Mouse (Mus musculus): ENCODE results near the gene Gm9821. TPM values are rescaled to one million over a fixed set of nuclear protein-coding genes. Genes with fewer than 3 reads are reported as not detected.

Gm9821 gene
- polyA plus RNA-seq, 1 experiment from 2014 or later: 0.37 TPM

DNA sequence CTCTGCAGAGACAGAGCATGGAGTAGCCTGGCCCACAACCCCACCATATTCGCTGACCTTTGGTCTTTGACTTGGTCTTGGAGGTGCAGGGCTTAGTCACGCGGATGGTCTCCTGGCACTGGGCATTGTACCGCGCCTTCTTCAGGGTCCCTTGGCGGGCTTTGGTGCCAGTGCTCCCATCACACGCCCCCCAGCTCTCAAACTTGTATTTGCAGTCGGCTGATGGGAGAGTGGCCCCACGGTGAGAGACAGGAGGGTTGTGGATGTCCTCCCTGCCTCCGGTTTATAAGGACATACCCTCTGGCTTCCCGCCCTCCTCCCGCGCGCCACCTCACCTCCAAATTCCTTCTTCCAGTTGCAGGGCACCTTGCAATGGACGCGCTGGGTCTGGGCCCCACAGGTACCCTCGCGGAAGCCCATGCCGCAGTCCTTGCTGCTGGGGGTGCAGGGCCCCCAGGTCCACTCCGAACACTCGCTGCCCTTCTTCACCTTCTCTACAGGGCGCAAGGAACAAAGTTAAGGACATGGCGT is 14.7 kb upstream of the Gm9821 start:
- peak; percentile 64 for DNase-seq (ENCODE audit: low spot score)
- under 1% methylated on average over 23 of the region's 23 CpGs for WGBS
- ATAC-seq (ENCODE audit: low FRiP score): peak; percentile 12; the same call in 1 of the 2 replicates

DNA sequence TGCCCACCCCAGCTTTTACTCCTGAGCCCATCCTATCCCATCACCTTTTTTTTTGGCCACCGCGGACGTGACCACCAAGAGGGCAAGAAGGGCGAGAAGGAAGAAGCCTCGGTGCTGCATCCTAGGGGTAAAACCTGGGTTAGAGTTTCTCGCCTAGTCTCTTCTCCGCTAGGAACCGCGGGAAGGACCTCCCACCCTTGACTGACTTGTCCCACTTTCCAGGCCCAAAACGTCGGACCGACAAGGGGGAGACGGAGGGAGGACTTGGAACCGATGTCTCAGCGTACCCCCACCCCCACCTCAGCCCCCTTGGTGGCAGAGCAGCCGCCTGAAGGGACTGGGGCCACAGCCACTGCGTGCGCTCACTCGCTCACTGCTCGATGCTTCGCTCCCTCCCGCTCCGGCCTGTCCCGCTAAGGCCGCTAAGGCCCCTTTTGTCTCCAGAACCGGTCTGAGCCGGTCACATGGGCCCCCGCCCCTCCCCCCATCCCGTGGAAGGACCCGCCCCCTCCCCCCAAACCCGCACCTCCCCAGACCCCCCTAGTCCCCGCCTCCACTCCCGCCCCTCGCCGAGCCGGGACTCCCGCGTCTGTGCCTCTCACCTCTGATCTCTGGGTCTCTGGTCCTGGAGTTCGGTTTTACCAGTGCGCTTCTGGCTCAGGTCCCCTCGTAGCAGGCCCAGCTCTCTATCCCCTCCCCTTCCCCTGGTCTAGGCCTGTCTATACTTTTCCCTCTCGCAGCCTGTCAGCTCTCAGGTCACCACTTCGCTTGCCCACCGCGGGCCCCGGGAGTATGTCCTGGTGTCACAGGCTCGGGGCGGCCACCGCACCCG is 14.0 kb upstream of the Gm9821 start:
- Histone ChIP-seq H3K9me3 (ENCODE audit: control insufficient read depth, low read length) (no peaks in the 10 kb centered on the region), H3K4me1 (replicated peaks; ENCODE audit: control insufficient read depth, insufficient read depth, low read length) (peaks cover 10% of the 10 kb centered on the region; the same call in 1 of the 2 replicates), H3K36me3 (ENCODE audit: control insufficient read depth, insufficient read depth, low read length) (no peaks in the 10 kb centered on the region), H3K4me2 (replicated peaks; ENCODE audit: low read depth, low read length) (peak overlapping the region; percentile 91), H3K9ac (ENCODE audit: low read depth, low read length) (peak overlapping the region; percentile 99), H3K27ac (ENCODE audit: low read depth, low read length) (peak overlapping the region; percentile 96), H3K27me3 (ENCODE audit: control insufficient read depth, insufficient read depth, low read length) (no peaks in the 10 kb centered on the region), H3K4me3 (ENCODE audit: low read depth, low read length) (peak overlapping the region; percentile 88)
- peak; percentile 81 for ATAC-seq (ENCODE audit: low FRiP score)
- peak; percentile 89 for DNase-seq (ENCODE audit: low spot score)
- 2% methylated on average over 40 of the region's 50 CpGs for WGBS

More for the DNA sequence above, 14.7 kb upstream of the Gm9821 start:
- H3K9me3 ChIP-seq (ENCODE audit: control insufficient read depth, low read length): no peaks in the 10 kb centered on the region
- peak overlapping the region; percentile 91 for H3K4me2 ChIP-seq (replicated peaks; ENCODE audit: low read depth, low read length)
- peak overlapping the region; percentile 88 for H3K4me3 ChIP-seq (ENCODE audit: low read depth, low read length)
- peak overlapping the region; percentile 99 for H3K9ac ChIP-seq (ENCODE audit: low read depth, low read length)
- H3K36me3 ChIP-seq (ENCODE audit: control insufficient read depth, insufficient read depth, low read length): no peaks in the 10 kb centered on the region
- peaks cover 10% of the 10 kb centered on the region; the same call in 1 of the 2 replicates for H3K4me1 ChIP-seq (replicated peaks; ENCODE audit: control insufficient read depth, insufficient read depth, low read length)
- no peaks in the 10 kb centered on the region; the same call in 1 of the 2 replicates for H3K27me3 ChIP-seq (ENCODE audit: control insufficient read depth, insufficient read depth, low read length)
- H3K27ac ChIP-seq (ENCODE audit: low read depth, low read length): peak overlapping the region; percentile 96

DNA sequence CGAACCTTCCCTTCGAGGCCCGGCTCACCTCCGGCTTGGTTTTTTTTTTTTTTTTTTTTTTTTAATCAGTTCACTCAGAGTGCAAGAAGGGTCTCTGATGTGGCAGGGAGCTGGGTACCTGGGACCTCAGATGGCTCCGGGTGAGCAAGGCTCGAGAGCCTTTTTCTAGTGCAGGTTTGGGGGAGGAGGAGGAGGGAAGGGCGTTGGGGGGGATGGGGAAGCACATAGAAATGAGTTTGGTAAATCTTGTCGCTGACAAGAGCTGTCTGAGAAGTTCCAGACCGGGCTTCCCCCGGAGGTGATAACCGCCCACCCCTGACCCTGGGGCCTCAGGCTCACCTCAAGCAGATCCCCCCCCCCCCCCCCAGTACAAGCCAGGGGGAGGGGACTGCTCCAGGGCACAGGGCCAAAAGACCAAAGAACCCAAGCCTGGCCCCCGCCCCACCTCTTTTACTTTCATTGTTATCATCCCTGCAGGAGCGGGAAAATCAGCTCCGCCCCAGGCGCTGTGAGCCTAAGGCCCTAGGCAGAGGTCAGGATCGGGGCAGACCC is 13.3 kb upstream of the Gm9821 start, which contains the start of gene Mdk:
Mdk (minus strand) TSS at position 138 of the 552 bp plus-strand sequence.
- H3K9ac ChIP-seq (ENCODE audit: low read depth, low read length): peak within 1 kb of the TSS; percentile 99
- peak within 1 kb of the TSS; percentile 91 for H3K4me2 ChIP-seq (replicated peaks; ENCODE audit: low read depth, low read length)
- no peaks in the 10 kb centered on the region for H3K9me3 ChIP-seq (ENCODE audit: control insufficient read depth, low read length)
- 0 out of 2 replicates have a peak, but pooled peaks cover 1% of the 10 kb centered on the region for H3K36me3 ChIP-seq (ENCODE audit: control insufficient read depth, insufficient read depth, low read length)
- peaks cover 10% of the 10 kb centered on the region; the same call in 1 of the 2 replicates for H3K4me1 ChIP-seq (replicated peaks; ENCODE audit: control insufficient read depth, insufficient read depth, low read length)
- peak; percentile 69 for DNase-seq (ENCODE audit: low spot score)
- H3K4me3 ChIP-seq (ENCODE audit: low read depth, low read length): peak within 1 kb of the TSS; percentile 88
- H3K27me3 ChIP-seq (ENCODE audit: control insufficient read depth, insufficient read depth, low read length): no peaks in the 10 kb centered on the region
- ATAC-seq (ENCODE audit: low FRiP score): peak; percentile 19
- H3K27ac ChIP-seq (ENCODE audit: low read depth, low read length): peak within 1 kb of the TSS; percentile 96
- 2% methylated on average over 16 of the region's 16 CpGs for WGBS

DNA sequence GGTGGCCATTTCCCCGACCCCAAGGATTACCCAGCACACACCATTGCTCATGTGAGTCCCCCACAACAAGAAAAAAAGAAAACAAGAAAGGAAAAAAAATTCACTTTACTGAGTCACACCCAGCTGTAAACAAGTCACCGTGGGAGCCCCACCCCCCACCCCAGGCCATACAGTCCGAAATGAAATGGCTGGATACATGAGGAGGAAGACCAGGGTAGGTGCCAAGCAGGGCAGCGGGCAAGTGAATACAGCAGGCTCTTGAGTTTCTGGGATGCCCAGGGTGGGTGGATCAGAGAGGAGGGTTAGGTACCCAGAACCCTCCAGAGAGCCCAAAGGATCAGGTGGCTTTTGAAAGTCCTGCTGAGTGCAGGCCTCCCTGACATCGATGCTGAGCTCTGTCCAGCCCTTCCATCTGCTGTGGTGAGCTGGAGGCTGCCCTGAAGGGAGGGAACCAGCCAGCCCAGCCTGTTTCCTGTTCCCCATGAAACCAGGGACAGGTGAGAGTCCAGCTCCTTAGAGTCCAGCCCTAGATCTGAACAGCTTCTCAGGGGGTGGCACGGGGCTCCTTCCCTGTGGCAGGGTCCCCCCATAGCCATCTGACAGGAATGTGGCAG is 12.7 kb upstream of the Gm9821 start:
- Histone ChIP-seq H3K4me2 (replicated peaks; ENCODE audit: low read depth, low read length) (no peak overlapping the region), H3K36me3 (ENCODE audit: control insufficient read depth, insufficient read depth, low read length) (0 out of 2 replicates have a peak, but pooled peaks cover 3% of the 10 kb centered on the region), H3K4me3 (ENCODE audit: low read depth, low read length) (no peak overlapping the region), H3K9me3 (ENCODE audit: control insufficient read depth, low read length) (no peaks in the 10 kb centered on the region), H3K27ac (ENCODE audit: low read depth, low read length) (peak overlapping the region; percentile 96), H3K9ac (ENCODE audit: low read depth, low read length) (peak overlapping the region; percentile 99; the same call in 1 of the 2 replicates), H3K4me1 (replicated peaks; ENCODE audit: control insufficient read depth, insufficient read depth, low read length) (peaks cover 10% of the 10 kb centered on the region; the same call in 1 of the 2 replicates), H3K27me3 (ENCODE audit: control insufficient read depth, insufficient read depth, low read length) (no peaks in the 10 kb centered on the region)
- ATAC-seq (ENCODE audit: low FRiP score) (no peak), DNase-seq (ENCODE audit: low spot score) (peak; percentile 40)
- 10% methylated on average over 6 of the region's 6 CpGs for WGBS

DNA sequence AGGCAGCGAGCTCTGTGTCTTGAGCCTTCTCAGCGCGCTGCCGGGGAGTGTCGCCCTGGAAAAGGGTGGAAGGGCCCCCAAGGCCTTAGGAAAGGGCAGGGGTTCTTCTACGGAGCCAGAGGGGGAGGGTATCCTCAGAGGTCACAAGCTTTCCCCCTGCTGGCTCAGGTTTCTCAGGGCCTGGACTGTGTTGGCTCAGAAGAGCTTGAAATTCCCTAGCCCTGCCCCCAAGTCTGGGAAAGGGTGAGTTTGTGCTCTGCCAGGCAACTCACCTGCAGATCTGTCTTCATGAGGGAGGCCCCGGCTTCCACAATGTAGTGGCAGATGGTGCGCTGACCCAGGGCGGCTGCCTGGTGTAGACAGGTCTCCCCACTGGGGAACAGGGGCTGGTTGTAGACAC is 12.0 kb upstream of the Gm9821 start:
- ATAC-seq (ENCODE audit: low FRiP score) (no peak), DNase-seq (ENCODE audit: low spot score) (peak; percentile 30)
- WGBS: 20% methylated on average over 9 of the region's 9 CpGs
- Histone ChIP-seq H3K4me3 (ENCODE audit: low read depth, low read length) (no peak overlapping the region), H3K9me3 (ENCODE audit: control insufficient read depth, low read length) (no peaks in the 10 kb centered on the region), H3K9ac (ENCODE audit: low read depth, low read length) (0 out of 2 replicates have a peak overlapping the region, but pooled peaks have one; percentile 37), H3K27ac (ENCODE audit: low read depth, low read length) (peak overlapping the region; percentile 96), H3K4me1 (replicated peaks; ENCODE audit: control insufficient read depth, insufficient read depth, low read length) (peaks cover 10% of the 10 kb centered on the region; the same call in 1 of the 2 replicates), H3K27me3 (ENCODE audit: control insufficient read depth, insufficient read depth, low read length) (no peaks in the 10 kb centered on the region), H3K4me2 (replicated peaks; ENCODE audit: low read depth, low read length) (no peak overlapping the region), H3K36me3 (ENCODE audit: control insufficient read depth, insufficient read depth, low read length) (0 out of 2 replicates have a peak, but pooled peaks cover 3% of the 10 kb centered on the region)

DNA sequence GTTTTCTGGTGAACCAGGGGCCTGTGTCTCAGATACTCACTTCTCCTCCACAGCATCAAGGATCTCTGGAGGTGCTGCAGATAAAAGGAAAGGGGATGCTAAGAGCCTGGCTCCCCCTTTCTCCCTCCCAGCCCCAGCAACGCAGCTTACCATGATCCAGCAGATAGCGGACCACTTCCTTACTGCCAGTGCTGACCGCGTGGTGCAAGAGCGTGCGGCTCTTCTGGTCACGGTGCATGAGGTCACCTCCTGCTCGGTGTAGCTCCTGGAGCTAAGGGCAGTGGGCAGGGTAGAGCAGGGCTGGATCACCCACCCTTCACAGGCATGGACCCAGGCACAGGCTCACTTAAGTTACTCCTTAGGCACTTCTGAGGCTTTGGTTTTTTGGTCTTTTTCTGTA is 11.5 kb upstream of the Gm9821 start:
- Histone ChIP-seq H3K27ac (ENCODE audit: low read depth, low read length) (peak overlapping the region; percentile 96; the same call in 1 of the 2 replicates), H3K36me3 (ENCODE audit: control insufficient read depth, insufficient read depth, low read length) (0 out of 2 replicates have a peak, but pooled peaks cover 3% of the 10 kb centered on the region), H3K9ac (ENCODE audit: low read depth, low read length) (no peak overlapping the region), H3K9me3 (ENCODE audit: control insufficient read depth, low read length) (no peaks in the 10 kb centered on the region), H3K4me2 (replicated peaks; ENCODE audit: low read depth, low read length) (no peak overlapping the region), H3K4me3 (ENCODE audit: low read depth, low read length) (no peak overlapping the region), H3K4me1 (replicated peaks; ENCODE audit: control insufficient read depth, insufficient read depth, low read length) (peaks cover 10% of the 10 kb centered on the region; the same call in 1 of the 2 replicates), H3K27me3 (ENCODE audit: control insufficient read depth, insufficient read depth, low read length) (no peaks in the 10 kb centered on the region)
- ATAC-seq (ENCODE audit: low FRiP score) (no peak), DNase-seq (ENCODE audit: low spot score) (no peak)
- WGBS: 60% methylated on average over 8 of the region's 8 CpGs

DNA sequence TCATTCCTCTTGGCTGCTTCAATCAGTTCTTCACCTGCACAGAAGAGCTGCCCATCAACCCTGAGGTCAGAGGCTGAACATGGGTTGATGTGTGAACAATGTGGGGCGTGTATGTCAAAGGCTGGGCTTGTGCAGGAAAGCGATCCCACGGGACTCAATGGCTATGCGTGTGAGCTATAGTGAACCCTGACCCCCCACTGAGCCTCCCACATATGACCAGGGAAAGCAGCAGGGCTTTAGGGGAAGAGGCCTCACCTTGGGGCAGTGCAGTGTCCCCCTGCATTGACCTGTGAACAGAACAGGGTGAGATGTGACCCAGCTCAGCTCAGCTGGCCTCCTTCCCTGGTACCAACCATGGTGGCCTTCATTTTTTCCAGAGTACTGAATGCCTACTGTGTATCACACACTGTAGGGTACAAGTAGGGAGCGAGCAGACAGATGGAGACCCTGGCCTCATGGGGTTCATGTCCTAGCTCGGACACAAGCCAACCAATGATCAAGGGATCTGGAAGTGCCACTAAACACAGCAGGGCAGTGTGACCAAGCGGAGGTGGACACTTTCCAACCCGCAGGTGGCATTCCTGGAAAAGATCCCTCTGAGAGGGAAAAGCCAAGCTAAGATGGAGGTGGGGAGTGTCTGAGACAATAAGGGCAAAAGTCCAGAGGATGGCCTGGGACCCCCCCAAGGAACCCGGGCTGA is 10.5 kb upstream of the Gm9821 start:
- no peak overlapping the region for H3K4me2 ChIP-seq (replicated peaks; ENCODE audit: low read depth, low read length)
- peaks cover 10% of the 10 kb centered on the region; the same call in 1 of the 2 replicates for H3K4me1 ChIP-seq (replicated peaks; ENCODE audit: control insufficient read depth, insufficient read depth, low read length)
- DNase-seq (ENCODE audit: low spot score): no peak
- 0 out of 2 replicates have a peak, but pooled peaks cover 3% of the 10 kb centered on the region for H3K36me3 ChIP-seq (ENCODE audit: control insufficient read depth, insufficient read depth, low read length)
- no peak overlapping the region for H3K27ac ChIP-seq (ENCODE audit: low read depth, low read length)
- no peaks in the 10 kb centered on the region for H3K27me3 ChIP-seq (ENCODE audit: control insufficient read depth, insufficient read depth, low read length)
- no peaks in the 10 kb centered on the region for H3K9me3 ChIP-seq (ENCODE audit: control insufficient read depth, low read length)
- no peak for ATAC-seq (ENCODE audit: low FRiP score)
- H3K4me3 ChIP-seq (ENCODE audit: low read depth, low read length): no peak overlapping the region
- no peak overlapping the region for H3K9ac ChIP-seq (ENCODE audit: low read depth, low read length)
- 87% methylated on average over 9 of the region's 9 CpGs for WGBS

DNA sequence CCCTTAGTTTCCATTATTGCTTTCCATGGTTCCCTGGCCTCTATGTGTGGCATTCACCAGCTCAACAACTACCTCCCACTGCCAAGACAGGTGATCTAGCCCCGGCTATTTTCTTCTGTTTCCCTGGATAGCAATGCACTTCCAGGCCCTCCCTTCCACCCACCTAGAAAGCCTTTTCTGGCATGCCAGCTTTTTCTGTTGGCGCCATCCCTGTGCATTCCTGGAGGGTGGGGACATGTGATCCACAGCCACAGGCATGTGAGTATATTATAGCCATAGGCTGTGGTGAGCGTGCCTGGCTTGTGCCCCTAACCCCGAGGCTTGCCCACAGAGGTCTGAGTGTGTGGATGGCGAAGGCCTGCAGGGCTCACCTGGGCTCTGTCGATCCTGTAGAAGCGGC is 9.3 kb upstream of the Gm9821 start:
- ATAC-seq (ENCODE audit: low FRiP score) (no peak), DNase-seq (ENCODE audit: low spot score) (no peak)
- H3K27me3 ChIP-seq (ENCODE audit: control insufficient read depth, insufficient read depth, low read length): no peaks in the 10 kb centered on the region
- no peak overlapping the region for H3K4me2 ChIP-seq (replicated peaks; ENCODE audit: low read depth, low read length)
- H3K27ac ChIP-seq (ENCODE audit: low read depth, low read length): no peak overlapping the region
- H3K9ac ChIP-seq (ENCODE audit: low read depth, low read length): no peak overlapping the region
- 0 out of 2 replicates have a peak, but pooled peaks cover 5% of the 10 kb centered on the region for H3K36me3 ChIP-seq (ENCODE audit: control insufficient read depth, insufficient read depth, low read length)
- H3K9me3 ChIP-seq (ENCODE audit: control insufficient read depth, low read length): no peaks in the 10 kb centered on the region
- WGBS: 95% methylated on average over 7 of the region's 7 CpGs
- H3K4me3 ChIP-seq (ENCODE audit: low read depth, low read length): no peak overlapping the region
- peaks cover 10% of the 10 kb centered on the region; the same call in 1 of the 2 replicates for H3K4me1 ChIP-seq (replicated peaks; ENCODE audit: control insufficient read depth, insufficient read depth, low read length)
